Mouse (Mus musculus) embryonic facial prominence, embryonic 11.5 days (tissue): ENCODE measurements at regions not wholly inside any gene's neighbourhood (a gene's known extent, or its start where the extent isn't known, plus 50 kb on each side); places are given as distances from the start of the nearest gene placed in this dataset.
"Not testable (repeated sequence)": the region's sequence is repeated elsewhere in the genome, so short reads cannot be mapped to it uniquely, and the experiment has no call there.

Experiments used
- ATAC-seq: fragments of 200-750 bp; cut with Nextera tagmentation; replicated peaks from 2 replicates; pipeline ENCODE4 v1.8.0; 2017; ENCODE audit warnings: low read depth; ENCODE audit not compliant: insufficient number of reproducible peaks, low FRiP score, low TSS enrichment
- DNase-seq: peaks from one replicate; pipeline ENCODE4 v3.0.0-alpha.2; 2015; ENCODE audit warnings: low spot score
- H3K27ac ChIP-seq: fragments of 300-500 bp; sonication (generic); replicated peaks from 2 replicates; pipeline ENCODE4 v1.5.1; 2014; ENCODE audit warnings: mild to moderate bottlenecking, low read depth, low read length, control low read depth
- H3K27me3 ChIP-seq: fragments of 300-500 bp; sonication (generic); 2 replicates; pipeline ENCODE4 v1.6.1; 2014; ENCODE audit warnings: mild to moderate bottlenecking, low read length, moderate library complexity, mixed read lengths; ENCODE audit not compliant: control insufficient read depth, insufficient read depth
- H3K36me3 ChIP-seq: fragments of 300-500 bp; sonication (generic); replicated peaks from 2 replicates; pipeline ENCODE4 v1.6.1; 2014; ENCODE audit warnings: low read depth, mild to moderate bottlenecking, low read length, moderate library complexity, mixed read lengths; ENCODE audit not compliant: control insufficient read depth, insufficient read depth
- H3K4me1 ChIP-seq: fragments of 300-500 bp; sonication (generic); 2 replicates; pipeline ENCODE4 v1.6.1; 2014; ENCODE audit warnings: low read length, mixed read lengths; ENCODE audit not compliant: control insufficient read depth, insufficient read depth
- H3K4me2 ChIP-seq: fragments of 300-500 bp; sonication (generic); 2 replicates; pipeline ENCODE4 v1.6.1; 2014; ENCODE audit warnings: low read depth, mild to moderate bottlenecking, control low read depth, low read length, moderate library complexity
- H3K4me3 ChIP-seq: fragments of 300-500 bp; sonication (generic); 2 replicates; pipeline ENCODE4 v1.5.1; 2014; ENCODE audit warnings: low read depth, low read length, control low read depth
- H3K9ac ChIP-seq: fragments of 300-500 bp; sonication (generic); replicated peaks from 2 replicates; pipeline ENCODE4 v1.6.1; 2014; ENCODE audit warnings: mild to moderate bottlenecking, control low read depth, low read length
- H3K9me3 ChIP-seq: fragments of 300-500 bp; sonication (generic); replicated peaks from 2 replicates; pipeline ENCODE4 v1.6.1; 2016; ENCODE audit warnings: mild to moderate bottlenecking, low read length, inconsistent platforms, mixed read lengths; ENCODE audit not compliant: control insufficient read depth
- WGBS: fragments of 180-500 bp; shearing (Covaris S2); extraction: QIAGEN DNeasy Blood & Tissue Kit; methylation state at CpG from one replicate; pipeline ENCODE4 v1.1.7; 2014; 5-methylcytosine and 5-hydroxymethylcytosine counted together

DNA sequence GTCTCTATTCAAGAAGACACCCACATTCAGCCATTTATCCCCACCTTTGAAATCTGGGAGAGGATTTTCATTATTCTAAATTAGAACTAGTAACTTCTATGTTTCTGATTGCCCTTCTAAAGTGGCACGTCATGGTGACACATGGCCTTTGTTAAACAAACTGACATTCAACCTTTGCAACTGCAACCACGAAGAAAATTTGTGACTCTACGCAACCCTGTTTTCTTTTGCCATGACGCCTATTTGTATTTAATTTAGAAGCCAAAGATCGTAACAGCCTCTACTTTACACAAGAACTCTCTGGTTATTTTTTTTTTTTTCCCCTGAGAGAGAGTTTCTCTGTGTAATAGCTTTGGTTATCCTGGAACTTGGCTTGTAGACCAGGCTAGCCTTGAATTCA is 93.2 kb downstream of the Dusp6 start:
- Histone ChIP-seq H3K27me3 (no peaks in the 10 kb centered on the region), H3K36me3 (no peaks in the 10 kb centered on the region), H3K9me3 (no peaks in the 10 kb centered on the region), H3K4me2 (no peak overlapping the region), H3K27ac (no peak overlapping the region), H3K4me3 (no peak overlapping the region), H3K4me1 (no peaks in the 10 kb centered on the region), H3K9ac (no peak overlapping the region)
- DNase-seq: no peak
- WGBS: 66% methylated on average over 5 of the region's 5 CpGs
- no peak for ATAC-seq

DNA sequence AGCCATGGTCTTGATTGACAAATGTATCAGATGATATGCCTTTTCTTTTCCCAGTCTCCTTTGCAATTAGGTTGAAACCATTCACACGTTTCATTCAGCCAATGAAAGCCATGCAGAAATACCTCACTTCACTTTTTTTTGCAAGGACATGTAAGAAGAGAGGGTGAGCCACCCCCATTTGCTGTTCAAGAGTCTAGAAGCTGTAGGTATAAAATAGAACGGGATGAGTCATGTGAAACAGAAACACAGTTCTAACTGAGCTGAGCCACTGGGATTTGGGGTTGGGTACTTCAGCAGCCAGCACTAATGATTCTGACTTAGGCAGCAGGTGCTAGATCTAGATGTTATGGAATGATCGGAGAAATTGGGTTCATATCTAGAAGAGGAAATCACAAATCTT is 93.9 kb downstream of the Dusp6 start:
- Histone ChIP-seq H3K9me3 (no peaks in the 10 kb centered on the region), H3K27me3 (no peaks in the 10 kb centered on the region), H3K36me3 (no peaks in the 10 kb centered on the region), H3K4me1 (no peaks in the 10 kb centered on the region), H3K4me3 (no peak overlapping the region), H3K27ac (no peak overlapping the region), H3K9ac (no peak overlapping the region), H3K4me2 (no peak overlapping the region)
- 70% methylated on average over 3 of the region's 3 CpGs for WGBS
- no peak for ATAC-seq
- no peak for DNase-seq

DNA sequence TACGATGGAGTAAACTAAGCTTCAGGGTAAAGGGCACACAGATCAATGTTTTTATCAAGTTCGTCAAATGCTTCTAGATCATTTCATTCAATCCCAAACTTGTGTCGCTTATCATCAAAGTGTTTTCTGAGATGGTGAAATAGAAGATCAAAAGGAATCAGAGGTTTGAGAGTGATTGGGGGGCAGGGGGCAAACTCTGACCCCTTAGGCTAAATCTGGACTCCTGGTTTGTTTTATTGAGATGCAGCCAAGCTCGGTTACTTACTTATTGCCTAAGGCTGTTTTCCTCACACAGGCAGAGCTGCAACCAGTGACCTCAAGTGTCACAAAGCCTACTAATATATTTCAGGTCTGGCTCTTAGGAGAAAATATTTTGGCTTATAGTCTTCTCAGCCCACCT is 94.3 kb downstream of the Dusp6 start:
- Histone ChIP-seq H3K27me3 (no peaks in the 10 kb centered on the region), H3K4me3 (no peak overlapping the region), H3K27ac (no peak overlapping the region), H3K4me2 (no peak overlapping the region), H3K9ac (no peak overlapping the region), H3K36me3 (no peaks in the 10 kb centered on the region), H3K9me3 (no peaks in the 10 kb centered on the region), H3K4me1 (no peaks in the 10 kb centered on the region)
- no peak for DNase-seq
- no peak for ATAC-seq
- WGBS: 43% methylated on average over 4 of the region's 4 CpGs

DNA sequence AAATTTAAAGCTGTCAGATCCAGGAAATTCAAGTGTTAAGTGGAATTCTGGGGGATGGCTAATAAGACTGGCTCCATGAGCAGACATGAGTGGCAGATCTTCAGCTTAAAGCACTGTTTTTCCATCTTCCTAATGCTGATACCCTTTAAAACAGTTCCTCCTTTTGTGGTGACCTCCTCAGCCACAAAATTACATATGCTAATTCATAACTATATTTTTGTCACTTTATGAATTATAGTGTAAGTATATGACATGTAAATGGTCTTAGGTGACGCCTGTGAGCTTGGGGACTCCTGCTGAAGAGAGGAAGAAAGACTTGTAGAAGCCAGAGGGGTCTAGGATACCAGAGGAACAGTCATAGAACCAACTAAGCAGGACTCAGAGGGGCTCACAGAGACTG is 95.2 kb downstream of the Dusp6 start:
- Histone ChIP-seq H3K27me3 (no peaks in the 10 kb centered on the region), H3K9me3 (no peaks in the 10 kb centered on the region), H3K4me2 (no peak overlapping the region), H3K36me3 (no peaks in the 10 kb centered on the region), H3K4me1 (no peaks in the 10 kb centered on the region), H3K9ac (no peak overlapping the region), H3K27ac (no peak overlapping the region), H3K4me3 (no peak overlapping the region)
- WGBS: 78% methylated on average over 1 of the region's 1 CpGs
- no peak for DNase-seq
- ATAC-seq: no peak

DNA sequence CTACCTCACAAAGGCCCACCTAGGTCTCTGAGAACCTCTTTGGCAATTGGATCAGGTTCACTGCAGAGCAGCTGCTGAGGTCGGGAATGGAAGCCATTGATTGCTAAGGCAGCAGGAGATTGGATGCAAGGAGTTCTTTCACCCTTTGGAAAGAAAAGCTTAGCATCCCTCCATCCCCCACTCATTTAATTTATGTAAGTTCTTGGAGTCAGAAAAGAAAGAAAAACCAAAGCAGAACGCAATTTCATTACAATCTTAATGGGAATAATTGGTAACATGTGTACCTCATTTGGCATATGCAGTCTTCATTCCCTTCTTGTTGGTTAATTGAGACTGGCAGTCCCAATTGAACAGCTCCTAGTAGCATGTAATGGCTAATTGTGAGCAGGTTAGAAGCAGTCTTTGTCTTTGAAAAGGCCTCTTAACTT is 96.4 kb downstream of the Dusp6 start:
- Histone ChIP-seq H3K36me3 (no peaks in the 10 kb centered on the region), H3K9ac (no peak overlapping the region), H3K9me3 (no peaks in the 10 kb centered on the region), H3K4me1 (no peaks in the 10 kb centered on the region), H3K27me3 (no peaks in the 10 kb centered on the region), H3K27ac (no peak overlapping the region), H3K4me3 (no peak overlapping the region), H3K4me2 (no peak overlapping the region)
- 16% methylated on average over 2 of the region's 2 CpGs for WGBS
- DNase-seq (peak; percentile 91), ATAC-seq (peak; percentile 81)

DNA sequence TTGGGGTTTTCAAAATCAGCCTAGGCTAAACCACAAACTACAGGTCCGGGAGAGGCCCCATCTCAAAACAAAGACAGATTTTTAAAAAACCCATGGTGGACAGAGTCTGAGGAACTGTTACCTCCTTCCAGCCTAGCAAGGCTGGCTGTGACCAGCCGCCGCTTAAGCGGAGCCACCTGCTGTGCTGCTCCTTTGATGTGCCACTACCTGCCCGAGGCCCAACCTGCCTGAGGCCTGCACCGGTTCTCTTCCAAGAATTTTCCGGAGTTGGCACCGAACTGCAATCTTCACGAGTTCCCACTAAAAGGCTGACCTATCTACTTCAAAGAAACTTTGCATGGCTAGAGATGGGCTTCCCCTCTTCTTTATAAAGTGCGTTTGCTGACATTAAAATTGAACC is 97.6 kb downstream of the Dusp6 start:
- H3K36me3 ChIP-seq, H3K4me1 ChIP-seq, H3K27me3 ChIP-seq, ATAC-seq, H3K4me2 ChIP-seq, H3K27ac ChIP-seq, H3K4me3 ChIP-seq, DNase-seq, H3K9ac ChIP-seq, H3K9me3 ChIP-seq: not testable (repeated sequence)
- WGBS: 41% methylated on average over 10 of the region's 10 CpGs

DNA sequence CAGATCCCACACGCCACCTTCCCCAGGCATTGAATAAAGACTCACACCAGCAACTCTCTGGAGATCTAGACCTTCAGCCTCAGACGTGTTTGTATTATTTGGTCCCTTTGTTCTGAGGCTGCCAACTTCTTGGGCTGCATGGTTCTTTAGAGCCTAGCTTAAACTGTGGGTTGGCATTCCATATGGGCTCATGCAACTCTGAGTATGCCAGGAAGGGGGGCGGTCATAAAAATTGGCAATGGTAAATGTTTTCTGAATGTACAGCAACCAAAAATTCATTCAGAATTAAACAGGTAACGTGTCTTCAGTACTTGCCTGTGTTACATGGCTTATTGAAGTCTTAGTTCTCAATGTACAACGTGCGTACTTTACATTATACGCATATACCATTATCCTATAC is 103.1 kb downstream of the Dusp6 start:
- no peak for DNase-seq
- no peak for ATAC-seq

DNA sequence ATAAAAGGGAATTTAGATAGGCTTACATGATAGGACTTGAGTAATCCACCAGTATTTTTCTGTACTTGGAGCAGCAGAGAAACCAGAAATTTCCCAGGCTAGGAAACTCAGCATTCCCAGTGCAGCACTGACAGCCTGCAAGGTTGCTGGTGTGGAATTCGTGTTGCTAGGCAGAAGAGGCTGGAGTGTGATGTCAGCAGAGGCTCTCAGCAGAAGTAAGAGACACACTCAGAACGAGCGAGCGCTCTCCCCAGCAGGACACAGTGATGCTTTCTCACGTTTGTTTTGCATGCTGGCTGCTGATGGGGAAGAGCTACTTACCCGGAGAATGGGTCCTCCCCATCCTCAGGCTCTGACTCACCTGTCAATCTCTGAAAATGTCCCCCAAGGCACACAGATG is 104.7 kb downstream of the Dusp6 start:
- Histone ChIP-seq H3K9ac (no peak overlapping the region), H3K4me3 (no peak overlapping the region), H3K4me1 (no peaks in the 10 kb centered on the region), H3K27ac (no peak overlapping the region), H3K36me3 (no peaks in the 10 kb centered on the region), H3K4me2 (no peak overlapping the region), H3K9me3 (no peaks in the 10 kb centered on the region), H3K27me3 (no peaks in the 10 kb centered on the region)
- DNase-seq (no peak), ATAC-seq (no peak)
- 35% methylated on average over 6 of the region's 6 CpGs for WGBS

More for the DNA sequence above, 103.1 kb downstream of the Dusp6 start:
- Histone ChIP-seq H3K27me3 (no peaks in the 10 kb centered on the region), H3K27ac (no peak overlapping the region), H3K36me3 (no peaks in the 10 kb centered on the region), H3K4me1 (no peaks in the 10 kb centered on the region), H3K9me3 (no peaks in the 10 kb centered on the region), H3K4me3 (no peak overlapping the region), H3K4me2 (no peak overlapping the region), H3K9ac (no peak overlapping the region)
- 88% methylated on average over 7 of the region's 7 CpGs for WGBS
